Mouse (Mus musculus): ENCODE data around the gene Ppp5c.

The Ppp5c gene

GRCm38 (mm10) chr7:17019426-17020166, 8.1 kb downstream of the Ppp5c start:
- ATAC-seq (ENCODE audit: insufficient number of reproducible peaks, low FRiP score, low TSS enrichment), result no peak

- ATAC-seq (ENCODE audit: insufficient number of reproducible peaks, low FRiP score, low TSS enrichment), result no peak
Observed at GRCm38 (mm10) chr7:17017921-17018320, 9.8 kb downstream of the Ppp5c start.

- ATAC-seq (ENCODE audit: insufficient number of reproducible peaks, low FRiP score, low TSS enrichment), result peak; percentile 86
Observed at GRCm38 (mm10) chr7:17017036-17017435, 10.7 kb downstream of the Ppp5c start.

GRCm38 (mm10) chr7:17015381-17015780, 12.3 kb downstream of the Ppp5c start:
- no peak for ATAC-seq (ENCODE audit: insufficient number of reproducible peaks, low FRiP score, low TSS enrichment)

GRCm38 (mm10) chr7:17011909-17012590, 15.7 kb downstream of the Ppp5c start:
- no peak for ATAC-seq (ENCODE audit: insufficient number of reproducible peaks, low FRiP score, low TSS enrichment)

GRCm38 (mm10) chr7:17010010-17010347, 17.7 kb downstream of the Ppp5c start:
- no peak for ATAC-seq (ENCODE audit: insufficient number of reproducible peaks, low FRiP score, low TSS enrichment)

- no peak for ATAC-seq (ENCODE audit: insufficient number of reproducible peaks, low FRiP score, low TSS enrichment)
Observed at GRCm38 (mm10) chr7:17009326-17010009, 18.3 kb downstream of the Ppp5c start.

GRCm38 (mm10) chr7:17007300-17007699, 20.4 kb downstream of the Ppp5c start:
- ATAC-seq (ENCODE audit: insufficient number of reproducible peaks, low FRiP score, low TSS enrichment), result no peak

- no peak for ATAC-seq (ENCODE audit: insufficient number of reproducible peaks, low FRiP score, low TSS enrichment)
Observed at GRCm38 (mm10) chr7:17004716-17005115, 23.0 kb downstream of the Ppp5c start.

- peak; percentile 33; the same call in 1 of the 2 replicates for ATAC-seq (ENCODE audit: insufficient number of reproducible peaks, low FRiP score, low TSS enrichment)
Observed at GRCm38 (mm10) chr7:17003230-17003960, 24.3 kb downstream of the Ppp5c start.

GRCm38 (mm10) chr7:17002375-17003195, 25.1 kb downstream of the Ppp5c start:
- ATAC-seq (ENCODE audit: insufficient number of reproducible peaks, low FRiP score, low TSS enrichment), result peak; percentile 54; the same call in 1 of the 2 replicates

GRCm38 (mm10) chr7:16999650-17000049, 28.1 kb downstream of the Ppp5c start:
- no peak for ATAC-seq (ENCODE audit: insufficient number of reproducible peaks, low FRiP score, low TSS enrichment)

GRCm38 (mm10) chr7:16999233-16999632, 28.5 kb downstream of the Ppp5c start:
- ATAC-seq (ENCODE audit: insufficient number of reproducible peaks, low FRiP score, low TSS enrichment), result no peak

GRCm38 (mm10) chr7:16995345-16995744, 32.4 kb downstream of the Ppp5c start:
- no peak for ATAC-seq (ENCODE audit: insufficient number of reproducible peaks, low FRiP score, low TSS enrichment)

GRCm38 (mm10) chr7:16994400-16994799, 33.3 kb downstream of the Ppp5c start:
- ATAC-seq (ENCODE audit: insufficient number of reproducible peaks, low FRiP score, low TSS enrichment), result no peak

- no peak for ATAC-seq (ENCODE audit: insufficient number of reproducible peaks, low FRiP score, low TSS enrichment)
Observed at GRCm38 (mm10) chr7:16993651-16994399, 33.9 kb downstream of the Ppp5c start.

- no peak for ATAC-seq (ENCODE audit: insufficient number of reproducible peaks, low FRiP score, low TSS enrichment)
Observed at GRCm38 (mm10) chr7:16992451-16992807, 35.3 kb downstream of the Ppp5c start, which contains the start of gene Ccdc8. Gene Ccdc8, plus strand, starts transcription at chr7:16992708.

- no peak for ATAC-seq (ENCODE audit: insufficient number of reproducible peaks, low FRiP score, low TSS enrichment)
Observed at GRCm38 (mm10) chr7:16991681-16992450, 35.9 kb downstream of the Ppp5c start.

Data from cerebellum, adult (tissue).